Mouse (Mus musculus): ENCODE measurements around the gene Ppfia1. TPM values are rescaled to one million over a fixed set of nuclear protein-coding genes. Genes with fewer than 3 reads are reported as not detected.

Gene Ppfia1
- total and polyA plus RNA-seq, 2 experiments from 2014 or later, result 18.6 to 43.5 TPM

GRCm38 (mm10) chr7:144516711-144517110, 36.8 kb downstream of the Ppfia1 start:
- no peaks in the 10 kb centered on the region for H3K27me3 ChIP-seq (ENCODE audit: control insufficient read depth, insufficient read depth, low read length)
- no peak for DNase-seq (ENCODE audit: low spot score)
- TF ChIP-seq EP300 (IDR thresholded peaks at IDR 0.05; ENCODE audit: low read depth) (no peak), CTCF (IDR thresholded peaks at IDR 0.05; ENCODE audit: low read depth) (no peak)
- no peaks in the 10 kb centered on the region for H3K4me1 ChIP-seq (ENCODE audit: control insufficient read depth, insufficient read depth)
- H3K36me3 ChIP-seq (replicated peaks; ENCODE audit: control insufficient read depth, insufficient read depth, low read length), result peaks cover 94% of the 10 kb centered on the region
- 84% methylated on average over 5 of the region's 5 CpGs for WGBS
- H3K9ac ChIP-seq (replicated peaks; ENCODE audit: low read depth, low read length), result no peak overlapping the region
- no peak overlapping the region for H3K27ac ChIP-seq (ENCODE audit: low read depth)
- H3K4me3 ChIP-seq (ENCODE audit: low read depth, low read length), result no peak overlapping the region
- no peak for ATAC-seq (ENCODE audit: insufficient read depth, low read depth)
- no peak overlapping the region for H3K4me2 ChIP-seq (ENCODE audit: low read depth, low read length)
- no peaks in the 10 kb centered on the region for H3K9me3 ChIP-seq (replicated peaks; ENCODE audit: control insufficient read depth, low read length)

GRCm38 (mm10) chr7:144509090-144509489, 44.4 kb downstream of the Ppfia1 start:
- no peak for TF ChIP-seq EP300 (IDR thresholded peaks at IDR 0.05; ENCODE audit: low read depth)
- TF ChIP-seq CTCF (IDR thresholded peaks at IDR 0.05; ENCODE audit: low read depth), result no peak
- H3K27ac ChIP-seq (ENCODE audit: low read depth), result no peak overlapping the region
- H3K4me1 ChIP-seq (ENCODE audit: control insufficient read depth, insufficient read depth), result no peaks in the 10 kb centered on the region
- no peak overlapping the region for H3K4me3 ChIP-seq (ENCODE audit: low read depth, low read length)
- no peaks in the 10 kb centered on the region for H3K9me3 ChIP-seq (replicated peaks; ENCODE audit: control insufficient read depth, low read length)
- no peak for DNase-seq (ENCODE audit: low spot score)
- H3K27me3 ChIP-seq (ENCODE audit: control insufficient read depth, insufficient read depth, low read length), result no peaks in the 10 kb centered on the region
- 97% methylated on average over 4 of the region's 4 CpGs for WGBS
- H3K4me2 ChIP-seq (ENCODE audit: low read depth, low read length), result no peak overlapping the region
- H3K36me3 ChIP-seq (replicated peaks; ENCODE audit: control insufficient read depth, insufficient read depth, low read length), result peaks cover 93% of the 10 kb centered on the region
- no peak overlapping the region for H3K9ac ChIP-seq (replicated peaks; ENCODE audit: low read depth, low read length)
- no peak for ATAC-seq (ENCODE audit: insufficient read depth, low read depth)

GRCm38 (mm10) chr7:144506807-144507206, 46.7 kb downstream of the Ppfia1 start:
- no peak overlapping the region for H3K27ac ChIP-seq (ENCODE audit: low read depth)
- H3K9ac ChIP-seq (replicated peaks; ENCODE audit: low read depth, low read length), result no peak overlapping the region
- no peaks in the 10 kb centered on the region for H3K4me1 ChIP-seq (ENCODE audit: control insufficient read depth, insufficient read depth)
- no peaks in the 10 kb centered on the region for H3K9me3 ChIP-seq (replicated peaks; ENCODE audit: control insufficient read depth, low read length)
- DNase-seq (ENCODE audit: low spot score) (no peak), ATAC-seq (ENCODE audit: insufficient read depth, low read depth) (no peak)
- peaks cover 95% of the 10 kb centered on the region for H3K36me3 ChIP-seq (replicated peaks; ENCODE audit: control insufficient read depth, insufficient read depth, low read length)
- H3K27me3 ChIP-seq (ENCODE audit: control insufficient read depth, insufficient read depth, low read length), result no peaks in the 10 kb centered on the region
- TF ChIP-seq EP300 (IDR thresholded peaks at IDR 0.05; ENCODE audit: low read depth), result no peak
- TF ChIP-seq CTCF (IDR thresholded peaks at IDR 0.05; ENCODE audit: low read depth), result no peak
- 83% methylated on average over 1 of the region's 1 CpGs for WGBS
- no peak overlapping the region for H3K4me2 ChIP-seq (ENCODE audit: low read depth, low read length)
- H3K4me3 ChIP-seq (ENCODE audit: low read depth, low read length), result no peak overlapping the region

GRCm38 (mm10) chr7:144503959-144504358, 49.6 kb downstream of the Ppfia1 start:
- Histone ChIP-seq H3K9ac (replicated peaks; ENCODE audit: low read depth, low read length) (no peak overlapping the region), H3K27ac (ENCODE audit: low read depth) (no peak overlapping the region), H3K4me3 (ENCODE audit: low read depth, low read length) (no peak overlapping the region), H3K36me3 (replicated peaks; ENCODE audit: control insufficient read depth, insufficient read depth, low read length) (peaks cover 94% of the 10 kb centered on the region), H3K4me1 (ENCODE audit: control insufficient read depth, insufficient read depth) (no peaks in the 10 kb centered on the region), H3K4me2 (ENCODE audit: low read depth, low read length) (no peak overlapping the region), H3K27me3 (ENCODE audit: control insufficient read depth, insufficient read depth, low read length) (no peaks in the 10 kb centered on the region), H3K9me3 (replicated peaks; ENCODE audit: control insufficient read depth, low read length) (no peaks in the 10 kb centered on the region)
- no peak for TF ChIP-seq CTCF (IDR thresholded peaks at IDR 0.05; ENCODE audit: low read depth)
- no peak for TF ChIP-seq EP300 (IDR thresholded peaks at IDR 0.05; ENCODE audit: low read depth)
- DNase-seq (ENCODE audit: low spot score) (no peak), ATAC-seq (ENCODE audit: insufficient read depth, low read depth) (no peak)
- 75% methylated on average over 4 of the region's 4 CpGs for WGBS

- peaks cover 68% of the 10 kb centered on the region for H3K36me3 ChIP-seq (replicated peaks; ENCODE audit: control insufficient read depth, insufficient read depth, low read length)
- no peaks in the 10 kb centered on the region for H3K9me3 ChIP-seq (replicated peaks; ENCODE audit: control insufficient read depth, low read length)
- H3K27me3 ChIP-seq (ENCODE audit: control insufficient read depth, insufficient read depth, low read length), result no peaks in the 10 kb centered on the region
- no peak for ATAC-seq (ENCODE audit: insufficient read depth, low read depth)
- H3K9ac ChIP-seq (replicated peaks; ENCODE audit: low read depth, low read length), result no peak overlapping the region
- peaks cover 32% of the 10 kb centered on the region for H3K4me1 ChIP-seq (ENCODE audit: control insufficient read depth, insufficient read depth)
- DNase-seq (ENCODE audit: low spot score), result no peak
- no peak overlapping the region for H3K4me2 ChIP-seq (ENCODE audit: low read depth, low read length)
- TF ChIP-seq EP300 (IDR thresholded peaks at IDR 0.05; ENCODE audit: low read depth) (no peak), CTCF (IDR thresholded peaks at IDR 0.05; ENCODE audit: low read depth) (no peak)
- WGBS, result 42% methylated on average over 1 of the region's 1 CpGs
- H3K4me3 ChIP-seq (ENCODE audit: low read depth, low read length), result no peak overlapping the region
- no peak overlapping the region for H3K27ac ChIP-seq (ENCODE audit: low read depth)
These were observed 60.6 kb downstream of the Ppfia1 start for GRCm38 (mm10) chr7:144492931-144493330.

- DNase-seq (ENCODE audit: low spot score), result no peak
- no peak for ATAC-seq (ENCODE audit: insufficient read depth, low read depth)
- H3K27me3 ChIP-seq (ENCODE audit: control insufficient read depth, insufficient read depth, low read length), result no peaks in the 10 kb centered on the region
- no peak overlapping the region for H3K4me3 ChIP-seq (ENCODE audit: low read depth, low read length)
- no peaks in the 10 kb centered on the region for H3K9me3 ChIP-seq (replicated peaks; ENCODE audit: control insufficient read depth, low read length)
- H3K4me2 ChIP-seq (ENCODE audit: low read depth, low read length), result no peak overlapping the region
- H3K36me3 ChIP-seq (replicated peaks; ENCODE audit: control insufficient read depth, insufficient read depth, low read length), result peaks cover 53% of the 10 kb centered on the region
- no peak overlapping the region for H3K9ac ChIP-seq (replicated peaks; ENCODE audit: low read depth, low read length)
- WGBS, result 29% methylated on average over 8 of the region's 8 CpGs
- peaks cover 45% of the 10 kb centered on the region for H3K4me1 ChIP-seq (ENCODE audit: control insufficient read depth, insufficient read depth)
- TF ChIP-seq EP300 (IDR thresholded peaks at IDR 0.05; ENCODE audit: low read depth) (no peak), CTCF (IDR thresholded peaks at IDR 0.05; ENCODE audit: low read depth) (no peak)
- peak overlapping the region; percentile 80 for H3K27ac ChIP-seq (ENCODE audit: low read depth)
These were observed 63.2 kb downstream of the Ppfia1 start for GRCm38 (mm10) chr7:144490201-144490873.

Data from heart, postnatal 0 days (tissue).